Mouse (Mus musculus) G1E (cell line): ENCODE data around the gene Zdhhc1. TPM values are rescaled to one million over a fixed set of nuclear protein-coding genes. Genes with fewer than 3 reads are reported as not detected.

Source experiments
- ATAC-seq: 2 replicates; pipeline ENCODE4 v1.8.0; 2016; ENCODE audit warnings: mild to moderate bottlenecking; ENCODE audit not compliant: insufficient number of reproducible peaks, poor library complexity, low FRiP score, severe bottlenecking; ENCODE audit errors: extremely low read depth
- DNase-seq: peaks from one replicate; pipeline ENCODE4 v3.0.0; 2012; ENCODE audit warnings: low spot score
- H3K27me3 ChIP-seq: 2 replicates; pipeline ENCODE4 v1.6.1; 2012; ENCODE audit warnings: mild to moderate bottlenecking, low read length, inconsistent platforms; ENCODE audit not compliant: insufficient read depth
- H3K36me3 ChIP-seq: replicated peaks from 2 replicates; pipeline ENCODE3; 2012; ENCODE audit warnings: mild to moderate bottlenecking, inconsistent platforms
- H3K4me1 ChIP-seq: 2 replicates; pipeline ENCODE4 v1.6.1; 2012; ENCODE audit warnings: low read depth, low read length, inconsistent platforms, mixed read lengths; ENCODE audit not compliant: insufficient read depth
- H3K4me3 ChIP-seq: 2 replicates; pipeline ENCODE4 v1.5.1; 2012; ENCODE audit warnings: low read depth, mild to moderate bottlenecking, inconsistent platforms, low read length, moderate library complexity, mixed read lengths
- H3K9me3 ChIP-seq: replicated peaks from 2 replicates; pipeline ENCODE4 v1.6.1; 2012; ENCODE audit warnings: inconsistent platforms
- CTCF ChIP-seq: IDR thresholded peaks from 2 replicates; pipeline ENCODE4 v1.5.1; 2012; ENCODE audit warnings: low read depth, low read length, inconsistent platforms, mixed read lengths
- GATA1 ChIP-seq: IDR thresholded peaks from 2 replicates; pipeline ENCODE4 v1.6.1; 2012; ENCODE audit warnings: borderline replicate concordance, low read length, inconsistent platforms, mixed read lengths
- GATA2 ChIP-seq: IDR thresholded peaks from 2 replicates; pipeline ENCODE4 v1.6.1; 2012; ENCODE audit warnings: low read depth, low read length, inconsistent platforms, borderline replicate concordance
- POLR2AphosphoS5 ChIP-seq: IDR thresholded peaks from 2 replicates; pipeline ENCODE4 v1.6.1; 2012; ENCODE audit warnings: low read depth, low read length, inconsistent platforms; ENCODE audit not compliant: insufficient replicate concordance
- TAL1 ChIP-seq: conservative IDR thresholded peaks from 2 replicates; pipeline ENCODE4 v1.6.1; 2012; ENCODE audit warnings: low read depth, low read length, inconsistent platforms, mixed read lengths
- polyA plus RNA-seq: library from polyadenylated mRNA; stranded (reverse); fragments of >175 nt; gene quantifications from 2 replicates; pipeline ENCODE4 v1.2.3, GENCODE M21; 2012
- total RNA-seq, 2 experiments: library from RNA; stranded (forward) in 1 of 2; stranded (reverse) in 1 of 2; fragments of 200-1000 nt in 1 of 2; fragments of >200 nt in 1 of 2; fragmentation: Nextera tagmentation in 1 of 2; gene quantifications; 2 replicates each; pipeline ENCODE4 v1.2.3; 2014 to 2017

The Zdhhc1 gene
- total and polyA plus RNA-seq, 3 experiments, result 0.02 to 0.16 TPM; not detected in 1

- ATAC-seq, result no peak
- no peak overlapping the region for H3K4me3 ChIP-seq
- H3K4me1 ChIP-seq, result no peaks in the 10 kb centered on the region
- no peak for TF ChIP-seq GATA1
- TF ChIP-seq GATA2, result no peak
- TF ChIP-seq TAL1, result no peak
- no peak for TF ChIP-seq POLR2AphosphoS5
- TF ChIP-seq CTCF, result no peak
- DNase-seq, result no peak
- H3K9me3 ChIP-seq, result no peaks in the 10 kb centered on the region
- H3K36me3 ChIP-seq, result no peaks in the 10 kb centered on the region
- peaks cover 21% of the 10 kb centered on the region for H3K27me3 ChIP-seq
Observed at GRCm38 (mm10) chr8:105484030-105484368, 12.7 kb downstream of the Zdhhc1 start.

- no peaks in the 10 kb centered on the region for H3K9me3 ChIP-seq
- no peak for DNase-seq
- H3K36me3 ChIP-seq, result no peaks in the 10 kb centered on the region
- no peak for ATAC-seq
- H3K4me1 ChIP-seq, result no peaks in the 10 kb centered on the region
- no peak for TF ChIP-seq GATA2
- no peak for TF ChIP-seq TAL1
- no peak for TF ChIP-seq GATA1
- TF ChIP-seq CTCF, result no peak
- TF ChIP-seq POLR2AphosphoS5, result no peak
- no peak overlapping the region for H3K4me3 ChIP-seq
- peaks cover 23% of the 10 kb centered on the region for H3K27me3 ChIP-seq
Observed at GRCm38 (mm10) chr8:105483212-105484029, 13.3 kb downstream of the Zdhhc1 start.

GRCm38 (mm10) chr8:105482123-105482522 lies 14.6 kb downstream of the Zdhhc1 start:
- Histone ChIP-seq H3K9me3 (no peaks in the 10 kb centered on the region), H3K27me3 (peaks cover 30% of the 10 kb centered on the region), H3K4me1 (no peaks in the 10 kb centered on the region), H3K4me3 (no peak overlapping the region), H3K36me3 (no peaks in the 10 kb centered on the region)
- TF ChIP-seq GATA2, result no peak
- TF ChIP-seq POLR2AphosphoS5, result no peak
- no peak for TF ChIP-seq TAL1
- no peak for TF ChIP-seq CTCF
- no peak for TF ChIP-seq GATA1
- ATAC-seq (no peak), DNase-seq (no peak)

GRCm38 (mm10) chr8:105481453-105481852 lies 15.2 kb downstream of the Zdhhc1 start:
- no peak overlapping the region for H3K4me3 ChIP-seq
- H3K27me3 ChIP-seq, result peaks cover 36% of the 10 kb centered on the region
- no peaks in the 10 kb centered on the region for H3K4me1 ChIP-seq
- no peaks in the 10 kb centered on the region for H3K9me3 ChIP-seq
- no peak for TF ChIP-seq GATA1
- TF ChIP-seq CTCF, result peak; percentile 44; the same call in 1 of the 2 replicates
- no peaks in the 10 kb centered on the region for H3K36me3 ChIP-seq
- peak; percentile 15 for DNase-seq
- ATAC-seq, result no peak

GRCm38 (mm10) chr8:105481013-105481412 lies 15.7 kb downstream of the Zdhhc1 start:
- TF ChIP-seq TAL1, result no peak
- no peak for TF ChIP-seq POLR2AphosphoS5
- TF ChIP-seq GATA2, result no peak
- no peak for TF ChIP-seq GATA1
- no peak for TF ChIP-seq CTCF
- DNase-seq, result no peak
- no peaks in the 10 kb centered on the region for H3K4me1 ChIP-seq

GRCm38 (mm10) chr8:105477792-105478191 lies 18.9 kb downstream of the Zdhhc1 start:
- H3K27me3 ChIP-seq, result peaks cover 62% of the 10 kb centered on the region
- ATAC-seq (no peak), DNase-seq (no peak)
- TF ChIP-seq GATA2 (no peak), GATA1 (no peak), POLR2AphosphoS5 (no peak), CTCF (no peak), TAL1 (no peak)
- H3K36me3 ChIP-seq, result no peaks in the 10 kb centered on the region
- no peaks in the 10 kb centered on the region for H3K4me1 ChIP-seq
- H3K9me3 ChIP-seq, result no peaks in the 10 kb centered on the region
- no peak overlapping the region for H3K4me3 ChIP-seq

More at GRCm38 (mm10) chr8:105481013-105481412, 15.7 kb downstream of the Zdhhc1 start:
- Histone ChIP-seq H3K9me3 (no peaks in the 10 kb centered on the region), H3K36me3 (no peaks in the 10 kb centered on the region), H3K4me3 (no peak overlapping the region), H3K27me3 (peaks cover 38% of the 10 kb centered on the region)
- ATAC-seq, result no peak
